Mouse (Mus musculus): Measurements from ENCODE around the gene Zbtb8b. TPM values are rescaled to one million over a fixed set of nuclear protein-coding genes. Genes with fewer than 3 reads are reported as not detected.

The Zbtb8b gene
- polyA plus RNA-seq, 1 experiment, result not detected

DNA sequence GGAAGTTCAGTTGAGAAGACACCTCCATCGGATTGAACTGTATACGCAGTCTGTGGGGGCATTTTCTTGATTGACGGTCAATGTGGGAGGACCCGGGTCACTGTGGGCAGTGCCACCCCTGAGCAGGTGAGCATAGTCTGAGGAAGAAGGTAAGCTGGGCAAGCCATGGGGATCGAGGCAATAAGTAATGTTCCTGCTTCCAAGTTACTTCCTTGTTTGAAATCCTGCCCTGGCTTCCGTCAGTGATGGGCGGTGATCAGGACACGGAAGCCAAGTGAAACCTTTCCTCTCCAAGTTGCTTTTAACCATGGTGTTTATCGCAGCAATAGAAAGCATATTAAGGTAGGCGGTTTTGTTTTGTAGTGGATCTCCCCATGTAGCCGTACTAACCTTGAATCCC is 55.0 kb downstream of the Zbtb8b start:
- TF ChIP-seq CTCF (IDR thresholded peaks at IDR 0.05; ENCODE audit: extremely low read depth, insufficient read length, insufficient replicate concordance, low read depth, low read length) (no peak), POLR2A (IDR thresholded peaks at IDR 0.05; ENCODE audit: low read depth, low read length) (no peak)
- Histone ChIP-seq H3K4me1 (ENCODE audit: control insufficient read depth, insufficient read depth, insufficient read length, low read length) (peaks cover 9% of the 10 kb centered on the region), H3K36me3 (ENCODE audit: control insufficient read depth, insufficient read depth, low read length) (no peaks in the 10 kb centered on the region), H3K27ac (ENCODE audit: insufficient read depth, low read depth, low read length) (peak overlapping the region; percentile 60), H3K27me3 (ENCODE audit: control insufficient read depth, insufficient read depth, low read length) (no peaks in the 10 kb centered on the region), H3K4me3 (ENCODE audit: low read depth, low read length) (peak overlapping the region; percentile 52)
- 53% methylated on average over 11 of the region's 11 CpGs for WGBS

GRCm38 (mm10) chr4:129384440-129384839 is 56.2 kb downstream of the Zbtb8b start:
- 35% methylated on average over 6 of the region's 6 CpGs for WGBS
- TF ChIP-seq CTCF (IDR thresholded peaks at IDR 0.05; ENCODE audit: extremely low read depth, insufficient read length, insufficient replicate concordance, low read depth, low read length), result no peak
- no peak for TF ChIP-seq POLR2A (IDR thresholded peaks at IDR 0.05; ENCODE audit: low read depth, low read length)
- H3K27ac ChIP-seq (ENCODE audit: insufficient read depth, low read depth, low read length), result peak overlapping the region; percentile 66

DNA sequence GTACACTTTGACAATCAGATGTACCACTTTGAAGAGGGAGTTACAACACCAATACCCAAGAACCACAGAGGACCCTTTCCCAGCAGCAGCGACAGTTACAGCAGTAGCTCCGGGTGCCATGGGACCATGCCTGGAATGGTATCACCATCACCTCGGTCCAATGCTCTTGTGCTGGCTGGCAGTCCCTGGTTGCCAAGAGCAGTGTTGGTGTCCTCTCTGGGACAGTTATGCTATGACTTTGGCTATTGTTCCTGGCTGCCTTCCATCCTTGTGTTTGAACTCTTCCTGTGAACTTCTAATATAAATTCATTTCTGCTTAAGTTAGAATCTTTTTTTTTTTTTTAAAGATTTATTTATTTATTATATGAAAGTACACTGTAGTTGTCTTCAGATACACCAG is 57.1 kb downstream of the Zbtb8b start:
- Histone ChIP-seq H3K4me3 (ENCODE audit: low read depth, low read length) (no peak overlapping the region), H3K4me1 (ENCODE audit: control insufficient read depth, insufficient read depth, insufficient read length, low read length) (peaks cover 11% of the 10 kb centered on the region), H3K27me3 (ENCODE audit: control insufficient read depth, insufficient read depth, low read length) (no peaks in the 10 kb centered on the region), H3K36me3 (ENCODE audit: control insufficient read depth, insufficient read depth, low read length) (no peaks in the 10 kb centered on the region), H3K27ac (ENCODE audit: insufficient read depth, low read depth, low read length) (peak overlapping the region; percentile 47)
- TF ChIP-seq CTCF (IDR thresholded peaks at IDR 0.05; ENCODE audit: extremely low read depth, insufficient read length, insufficient replicate concordance, low read depth, low read length) (no peak), POLR2A (IDR thresholded peaks at IDR 0.05; ENCODE audit: low read depth, low read length) (no peak)
- 82% methylated on average over 3 of the region's 3 CpGs for WGBS

More at GRCm38 (mm10) chr4:129384440-129384839, 56.2 kb downstream of the Zbtb8b start:
- Histone ChIP-seq H3K36me3 (ENCODE audit: control insufficient read depth, insufficient read depth, low read length) (no peaks in the 10 kb centered on the region), H3K4me3 (ENCODE audit: low read depth, low read length) (no peak overlapping the region), H3K4me1 (ENCODE audit: control insufficient read depth, insufficient read depth, insufficient read length, low read length) (peaks cover 11% of the 10 kb centered on the region), H3K27me3 (ENCODE audit: control insufficient read depth, insufficient read depth, low read length) (no peaks in the 10 kb centered on the region)

- H3K36me3 ChIP-seq (ENCODE audit: control insufficient read depth, insufficient read depth, low read length), result no peaks in the 10 kb centered on the region
- H3K4me3 ChIP-seq (ENCODE audit: low read depth, low read length), result peak overlapping the region; percentile 11; the same call in 1 of the 2 replicates
- H3K27ac ChIP-seq (ENCODE audit: insufficient read depth, low read depth, low read length), result 0 out of 2 replicates have a peak overlapping the region, but pooled peaks have one; percentile 32
- no peaks in the 10 kb centered on the region for H3K27me3 ChIP-seq (ENCODE audit: control insufficient read depth, insufficient read depth, low read length)
- H3K4me1 ChIP-seq (ENCODE audit: control insufficient read depth, insufficient read depth, insufficient read length, low read length), result peaks cover 11% of the 10 kb centered on the region
- WGBS, result 83% methylated on average over 2 of the region's 2 CpGs
- TF ChIP-seq POLR2A (IDR thresholded peaks at IDR 0.05; ENCODE audit: low read depth, low read length) (no peak), CTCF (IDR thresholded peaks at IDR 0.05; ENCODE audit: extremely low read depth, insufficient read length, insufficient replicate concordance, low read depth, low read length) (no peak)
Observed at GRCm38 (mm10) chr4:129382488-129382887, 58.2 kb downstream of the Zbtb8b start.

- WGBS, result 90% methylated on average over 9 of the region's 9 CpGs
- H3K4me3 ChIP-seq (ENCODE audit: low read depth, low read length), result no peak overlapping the region
- H3K36me3 ChIP-seq (ENCODE audit: control insufficient read depth, insufficient read depth, low read length), result no peaks in the 10 kb centered on the region
- no peaks in the 10 kb centered on the region for H3K27me3 ChIP-seq (ENCODE audit: control insufficient read depth, insufficient read depth, low read length)
- TF ChIP-seq POLR2A (IDR thresholded peaks at IDR 0.05; ENCODE audit: low read depth, low read length), result no peak
- H3K4me1 ChIP-seq (ENCODE audit: control insufficient read depth, insufficient read depth, insufficient read length, low read length), result peaks cover 11% of the 10 kb centered on the region
- no peak overlapping the region for H3K27ac ChIP-seq (ENCODE audit: insufficient read depth, low read depth, low read length)
Observed at GRCm38 (mm10) chr4:129382029-129382428, 58.6 kb downstream of the Zbtb8b start.

- H3K36me3 ChIP-seq (ENCODE audit: control insufficient read depth, insufficient read depth, low read length), result no peaks in the 10 kb centered on the region
- TF ChIP-seq CTCF (IDR thresholded peaks at IDR 0.05; ENCODE audit: extremely low read depth, insufficient read length, insufficient replicate concordance, low read depth, low read length) (no peak), POLR2A (IDR thresholded peaks at IDR 0.05; ENCODE audit: low read depth, low read length) (no peak)
- WGBS, result 90% methylated on average over 8 of the region's 8 CpGs
- no peaks in the 10 kb centered on the region for H3K27me3 ChIP-seq (ENCODE audit: control insufficient read depth, insufficient read depth, low read length)
- H3K27ac ChIP-seq (ENCODE audit: insufficient read depth, low read depth, low read length), result no peak overlapping the region
- H3K4me3 ChIP-seq (ENCODE audit: low read depth, low read length), result no peak overlapping the region
- peaks cover 11% of the 10 kb centered on the region for H3K4me1 ChIP-seq (ENCODE audit: control insufficient read depth, insufficient read depth, insufficient read length, low read length)
Observed at GRCm38 (mm10) chr4:129381148-129381547, 59.5 kb downstream of the Zbtb8b start.

GRCm38 (mm10) chr4:129379805-129380204 is 60.8 kb downstream of the Zbtb8b start:
- WGBS, result 41% methylated on average over 3 of the region's 3 CpGs
- H3K4me1 ChIP-seq (ENCODE audit: control insufficient read depth, insufficient read depth, insufficient read length, low read length), result peaks cover 6% of the 10 kb centered on the region
- no peak for TF ChIP-seq CTCF (IDR thresholded peaks at IDR 0.05; ENCODE audit: extremely low read depth, insufficient read length, insufficient replicate concordance, low read depth, low read length)
- no peak for TF ChIP-seq POLR2A (IDR thresholded peaks at IDR 0.05; ENCODE audit: low read depth, low read length)
- no peak overlapping the region for H3K4me3 ChIP-seq (ENCODE audit: low read depth, low read length)
- no peak overlapping the region for H3K27ac ChIP-seq (ENCODE audit: insufficient read depth, low read depth, low read length)
- H3K27me3 ChIP-seq (ENCODE audit: control insufficient read depth, insufficient read depth, low read length), result no peaks in the 10 kb centered on the region
- H3K36me3 ChIP-seq (ENCODE audit: control insufficient read depth, insufficient read depth, low read length), result no peaks in the 10 kb centered on the region
